Mouse (Mus musculus) thymus, postnatal 25 days (tissue): ENCODE results near the gene Gm20388.

ENCODE experiments used
- DNase-seq: peaks from one replicate; pipeline ENCODE4 v3.0.0; 2022

Gene Gm20388

GRCm38 (mm10) chr8:121857747-121858146 lies 1947.1 kb downstream of the Gm20388 start:
- no peak for DNase-seq

GRCm38 (mm10) chr8:121861276-121861675 lies 1950.6 kb downstream of the Gm20388 start:
- DNase-seq, result no peak

- no peak for DNase-seq
Observed at GRCm38 (mm10) chr8:121861806-121862548, 1951.3 kb downstream of the Gm20388 start.

GRCm38 (mm10) chr8:121865356-121865755 lies 1954.7 kb downstream of the Gm20388 start:
- DNase-seq, result no peak

- no peak for DNase-seq
Observed at GRCm38 (mm10) chr8:121868196-121868595, 1957.6 kb downstream of the Gm20388 start.

- no peak for DNase-seq
Observed at GRCm38 (mm10) chr8:121868896-121869295, 1958.3 kb downstream of the Gm20388 start.

- DNase-seq, result no peak
Observed at GRCm38 (mm10) chr8:121870190-121870589, 1959.5 kb downstream of the Gm20388 start.

GRCm38 (mm10) chr8:121871833-121872440 lies 1961.3 kb downstream of the Gm20388 start:
- DNase-seq, result no peak

- DNase-seq, result peak; percentile 26
Observed at GRCm38 (mm10) chr8:121874031-121874430, 1963.4 kb downstream of the Gm20388 start.

- DNase-seq, result no peak
Observed at GRCm38 (mm10) chr8:121875045-121875444, 1964.4 kb downstream of the Gm20388 start.

- DNase-seq, result no peak
Observed at GRCm38 (mm10) chr8:121875517-121875916, 1964.9 kb downstream of the Gm20388 start.

- DNase-seq, result no peak
Observed at GRCm38 (mm10) chr8:121877212-121877611, 1966.6 kb downstream of the Gm20388 start.

GRCm38 (mm10) chr8:121877828-121878480 lies 1967.3 kb downstream of the Gm20388 start:
- DNase-seq, result no peak

- DNase-seq, result no peak
Observed at GRCm38 (mm10) chr8:121879712-121880111, 1969.1 kb downstream of the Gm20388 start.

- no peak for DNase-seq
Observed at GRCm38 (mm10) chr8:121880818-121881217, 1970.2 kb downstream of the Gm20388 start.

GRCm38 (mm10) chr8:121881921-121882320 lies 1971.3 kb downstream of the Gm20388 start:
- no peak for DNase-seq

- DNase-seq, result no peak
Observed at GRCm38 (mm10) chr8:121884181-121884580, 1973.5 kb downstream of the Gm20388 start.

- no peak for DNase-seq
Observed at GRCm38 (mm10) chr8:121885001-121885400, 1974.4 kb downstream of the Gm20388 start.

GRCm38 (mm10) chr8:121885433-121885832 lies 1974.8 kb downstream of the Gm20388 start:
- DNase-seq, result no peak

- DNase-seq, result no peak
Observed at GRCm38 (mm10) chr8:121887547-121887946, 1976.9 kb downstream of the Gm20388 start.

- no peak for DNase-seq
Observed at GRCm38 (mm10) chr8:121889317-121889716, 1978.7 kb downstream of the Gm20388 start.

GRCm38 (mm10) chr8:121889810-121890785 lies 1979.5 kb downstream of the Gm20388 start:
- DNase-seq, result no peak

GRCm38 (mm10) chr8:121892875-121893274 lies 1982.2 kb downstream of the Gm20388 start:
- no peak for DNase-seq
